Mouse (Mus musculus): ENCODE measurements around the gene Med12l. TPM values are rescaled to one million over a fixed set of nuclear protein-coding genes. Genes with fewer than 3 reads are reported as not detected.

Med12l gene
- total and polyA plus RNA-seq, 2 experiments, result 1.4 TPM

DNA sequence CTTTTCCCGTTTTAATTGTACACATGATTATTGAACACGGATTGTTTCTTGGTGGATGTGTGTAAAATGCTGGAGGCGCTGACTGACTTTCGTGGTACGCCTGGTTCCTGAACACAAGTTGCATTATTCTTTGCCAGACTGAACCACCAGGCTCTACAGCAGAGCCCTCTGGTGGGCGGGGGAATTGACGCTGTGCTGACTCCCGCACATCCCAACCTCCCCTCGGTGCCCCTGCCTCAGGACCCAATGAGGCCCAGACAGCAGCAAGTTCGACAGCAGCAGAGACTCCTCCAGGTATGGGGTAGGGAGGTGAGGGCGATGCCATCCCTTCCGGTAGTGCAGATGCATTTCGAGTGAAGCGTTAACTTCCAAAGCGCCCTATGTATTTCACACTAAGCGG, 292.0 kb downstream of the Med12l start:
- TF ChIP-seq CTCF (IDR thresholded peaks at IDR 0.05; ENCODE audit: low read depth, low read length), result no peak
- no peak for TF ChIP-seq POLR2A (IDR thresholded peaks at IDR 0.05; ENCODE audit: extremely low read depth, insufficient read depth, low read length)
- 90% methylated on average over 16 of the region's 16 CpGs for WGBS

DNA sequence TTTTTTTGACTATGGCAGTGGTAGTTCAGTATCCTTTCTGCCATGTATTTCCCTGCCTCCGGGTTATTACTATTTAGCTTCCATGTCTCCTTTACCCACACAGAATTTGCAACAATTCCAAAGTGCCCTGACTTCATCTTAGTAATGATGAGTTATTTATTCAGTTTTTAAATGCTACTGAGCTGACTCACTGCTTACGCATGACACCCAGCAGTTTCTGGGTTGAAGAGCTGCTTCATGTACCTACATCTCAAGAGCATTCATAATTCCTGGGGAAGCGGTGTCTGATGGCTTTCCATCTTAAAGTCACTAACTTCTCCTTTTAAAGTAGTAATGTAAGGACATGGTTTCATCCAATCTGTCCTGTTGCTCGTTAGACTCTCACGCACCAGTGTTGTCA, 299.3 kb downstream of the Med12l start:
- TF ChIP-seq POLR2A (IDR thresholded peaks at IDR 0.05; ENCODE audit: extremely low read depth, insufficient read depth, low read length) (no peak), CTCF (IDR thresholded peaks at IDR 0.05; ENCODE audit: low read depth, low read length) (no peak)
- no peak for DNase-seq (ENCODE audit: extremely low read depth, low read depth, low spot score)
- no peaks in the 10 kb centered on the region for H3K4me1 ChIP-seq (ENCODE audit: control insufficient read depth, insufficient read depth, low read length)
- H3K4me3 ChIP-seq (ENCODE audit: insufficient read depth, low read depth, low read length), result no peak overlapping the region
- no peaks in the 10 kb centered on the region for H3K27me3 ChIP-seq (ENCODE audit: control insufficient read depth, insufficient read depth, low read length)
- WGBS, result 98% methylated on average over 5 of the region's 5 CpGs
- no peak overlapping the region for H3K9ac ChIP-seq (ENCODE audit: low read depth, low read length)
- H3K36me3 ChIP-seq (ENCODE audit: control insufficient read depth, insufficient read depth, low read length), result no peaks in the 10 kb centered on the region
- no peaks in the 10 kb centered on the region for H3K79me2 ChIP-seq (ENCODE audit: control insufficient read depth, insufficient read depth, low read length)
- no peak overlapping the region for H3K27ac ChIP-seq (replicated peaks; ENCODE audit: insufficient read depth, low read depth, low read length)

More for the DNA sequence above, 292.0 kb downstream of the Med12l start:
- H3K4me3 ChIP-seq (ENCODE audit: insufficient read depth, low read depth, low read length), result no peak overlapping the region
- no peak for DNase-seq (ENCODE audit: extremely low read depth, low read depth, low spot score)
- H3K27me3 ChIP-seq (ENCODE audit: control insufficient read depth, insufficient read depth, low read length), result no peaks in the 10 kb centered on the region
- H3K36me3 ChIP-seq (ENCODE audit: control insufficient read depth, insufficient read depth, low read length), result no peaks in the 10 kb centered on the region
- H3K27ac ChIP-seq (replicated peaks; ENCODE audit: insufficient read depth, low read depth, low read length), result no peak overlapping the region
- H3K4me1 ChIP-seq (ENCODE audit: control insufficient read depth, insufficient read depth, low read length), result no peaks in the 10 kb centered on the region
- H3K9ac ChIP-seq (ENCODE audit: low read depth, low read length), result no peak overlapping the region
- H3K79me2 ChIP-seq (ENCODE audit: control insufficient read depth, insufficient read depth, low read length), result no peaks in the 10 kb centered on the region

DNA sequence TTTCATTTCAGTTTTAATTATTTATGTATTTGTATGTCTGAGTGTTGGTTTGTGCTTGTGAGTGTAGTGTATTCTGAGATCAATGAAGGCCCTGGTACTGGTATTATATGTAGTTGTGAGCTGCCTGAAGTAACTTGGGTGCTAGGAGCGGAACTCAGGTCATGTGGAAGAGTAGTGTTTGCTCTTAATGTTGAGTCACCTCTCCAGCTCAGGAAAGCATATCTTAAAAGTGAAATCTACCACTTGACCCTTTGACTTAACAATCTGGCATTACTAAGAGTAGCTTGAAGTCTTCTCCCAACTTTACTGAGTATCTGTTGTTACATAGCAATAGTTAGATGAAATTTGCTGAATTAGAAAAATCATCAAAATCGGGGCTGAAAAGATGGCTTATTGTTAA, 299.9 kb downstream of the Med12l start:
- Histone ChIP-seq H3K36me3 (ENCODE audit: control insufficient read depth, insufficient read depth, low read length) (no peaks in the 10 kb centered on the region), H3K27ac (replicated peaks; ENCODE audit: insufficient read depth, low read depth, low read length) (no peak overlapping the region), H3K4me3 (ENCODE audit: insufficient read depth, low read depth, low read length) (no peak overlapping the region), H3K9ac (ENCODE audit: low read depth, low read length) (no peak overlapping the region), H3K79me2 (ENCODE audit: control insufficient read depth, insufficient read depth, low read length) (no peaks in the 10 kb centered on the region), H3K27me3 (ENCODE audit: control insufficient read depth, insufficient read depth, low read length) (no peaks in the 10 kb centered on the region), H3K4me1 (ENCODE audit: control insufficient read depth, insufficient read depth, low read length) (no peaks in the 10 kb centered on the region)
- TF ChIP-seq CTCF (IDR thresholded peaks at IDR 0.05; ENCODE audit: low read depth, low read length) (no peak), POLR2A (IDR thresholded peaks at IDR 0.05; ENCODE audit: extremely low read depth, insufficient read depth, low read length) (no peak)
- DNase-seq (ENCODE audit: extremely low read depth, low read depth, low spot score), result no peak
- 97% methylated on average over 2 of the region's 2 CpGs for WGBS

DNA sequence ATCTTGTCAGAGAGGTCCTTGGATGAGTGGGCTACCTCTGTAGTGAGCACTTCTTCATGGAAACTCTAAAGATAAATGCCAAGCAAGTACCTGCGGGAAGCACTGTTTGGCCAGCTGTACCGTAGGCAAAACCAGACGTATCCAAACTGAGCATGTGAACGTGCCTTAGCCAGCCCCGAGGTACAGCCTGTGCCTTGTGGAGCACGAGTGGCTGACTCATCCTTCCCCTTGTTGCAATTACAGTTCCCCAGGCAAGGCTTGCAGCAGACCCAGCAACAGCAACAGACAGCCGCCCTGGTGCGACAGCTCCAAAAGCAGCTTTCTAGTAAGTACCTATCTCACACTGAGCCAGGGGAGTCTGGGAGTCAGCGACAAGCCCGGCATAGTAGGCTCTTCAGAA, 307.0 kb downstream of the Med12l start:
- no peaks in the 10 kb centered on the region for H3K36me3 ChIP-seq (ENCODE audit: control insufficient read depth, insufficient read depth, low read length)
- no peaks in the 10 kb centered on the region; the same call in 1 of the 2 replicates for H3K4me1 ChIP-seq (ENCODE audit: control insufficient read depth, insufficient read depth, low read length)
- TF ChIP-seq POLR2A (IDR thresholded peaks at IDR 0.05; ENCODE audit: extremely low read depth, insufficient read depth, low read length) (no peak), CTCF (IDR thresholded peaks at IDR 0.05; ENCODE audit: low read depth, low read length) (no peak)
- no peaks in the 10 kb centered on the region for H3K79me2 ChIP-seq (ENCODE audit: control insufficient read depth, insufficient read depth, low read length)
- 89% methylated on average over 10 of the region's 10 CpGs for WGBS
- peak; percentile 21 for DNase-seq (ENCODE audit: extremely low read depth, low read depth, low spot score)
- H3K4me3 ChIP-seq (ENCODE audit: insufficient read depth, low read depth, low read length), result no peak overlapping the region
- no peak overlapping the region for H3K9ac ChIP-seq (ENCODE audit: low read depth, low read length)
- H3K27ac ChIP-seq (replicated peaks; ENCODE audit: insufficient read depth, low read depth, low read length), result no peak overlapping the region
- no peaks in the 10 kb centered on the region for H3K27me3 ChIP-seq (ENCODE audit: control insufficient read depth, insufficient read depth, low read length)

DNA sequence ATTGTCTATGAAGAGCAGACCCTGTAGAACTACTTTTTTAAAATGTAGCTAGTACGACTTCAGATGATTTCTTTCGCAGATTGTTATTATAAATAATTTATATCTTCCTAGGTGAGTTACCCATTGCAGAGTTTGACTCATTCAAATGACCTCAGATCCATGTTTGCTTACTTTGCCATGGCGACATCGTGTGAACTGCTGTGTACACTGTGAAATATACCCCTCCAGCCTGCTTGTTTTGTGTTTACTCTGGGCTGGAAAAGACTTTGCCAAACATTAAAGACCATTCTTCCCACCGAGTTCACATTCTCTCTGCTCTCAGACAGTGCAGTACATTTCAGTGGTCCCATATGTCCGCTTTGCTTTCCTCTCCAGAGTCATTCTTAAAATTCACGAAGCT, 310.5 kb downstream of the Med12l start:
- Histone ChIP-seq H3K4me3 (ENCODE audit: insufficient read depth, low read depth, low read length) (no peak overlapping the region), H3K36me3 (ENCODE audit: control insufficient read depth, insufficient read depth, low read length) (no peaks in the 10 kb centered on the region), H3K27me3 (ENCODE audit: control insufficient read depth, insufficient read depth, low read length) (no peaks in the 10 kb centered on the region), H3K27ac (replicated peaks; ENCODE audit: insufficient read depth, low read depth, low read length) (no peak overlapping the region), H3K79me2 (ENCODE audit: control insufficient read depth, insufficient read depth, low read length) (no peaks in the 10 kb centered on the region), H3K4me1 (ENCODE audit: control insufficient read depth, insufficient read depth, low read length) (no peaks in the 10 kb centered on the region; the same call in 1 of the 2 replicates), H3K9ac (ENCODE audit: low read depth, low read length) (no peak overlapping the region)
- 47% methylated on average over 7 of the region's 7 CpGs for WGBS
- peak; percentile 18 for DNase-seq (ENCODE audit: extremely low read depth, low read depth, low spot score)
- no peak for TF ChIP-seq CTCF (IDR thresholded peaks at IDR 0.05; ENCODE audit: low read depth, low read length)
- TF ChIP-seq POLR2A (IDR thresholded peaks at IDR 0.05; ENCODE audit: extremely low read depth, insufficient read depth, low read length), result no peak

DNA sequence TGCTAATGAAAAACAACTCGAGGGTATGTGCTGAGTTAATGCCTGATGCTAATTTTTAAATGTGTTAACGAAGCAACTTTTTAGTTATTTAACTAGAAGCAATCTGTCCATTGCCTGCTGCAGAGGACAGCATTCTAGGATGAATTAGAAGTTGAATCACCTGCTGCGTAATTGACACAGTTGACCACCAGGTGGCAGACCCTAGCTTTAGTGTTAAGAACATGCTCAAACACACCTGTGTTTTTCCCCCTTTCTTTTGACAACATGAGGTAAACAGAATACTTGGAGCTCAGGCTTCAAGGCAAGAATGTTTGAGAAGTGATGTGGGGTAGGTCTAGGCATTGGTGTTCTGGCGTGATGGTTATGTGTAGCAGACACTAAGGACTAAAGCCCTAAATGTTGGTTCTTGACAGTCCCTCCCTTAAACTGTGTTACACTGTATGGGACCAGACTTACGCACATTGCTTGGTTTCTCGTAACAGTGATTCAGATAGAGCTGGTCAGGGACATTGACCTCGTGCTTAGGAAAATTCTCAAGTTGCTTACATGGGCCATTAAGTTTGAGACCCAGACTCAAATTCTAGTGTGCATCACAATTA, 315.8 kb downstream of the Med12l start:
- Histone ChIP-seq H3K79me2 (ENCODE audit: control insufficient read depth, insufficient read depth, low read length) (no peaks in the 10 kb centered on the region), H3K27ac (replicated peaks; ENCODE audit: insufficient read depth, low read depth, low read length) (no peak overlapping the region), H3K4me1 (ENCODE audit: control insufficient read depth, insufficient read depth, low read length) (no peaks in the 10 kb centered on the region; the same call in 1 of the 2 replicates), H3K27me3 (ENCODE audit: control insufficient read depth, insufficient read depth, low read length) (no peaks in the 10 kb centered on the region), H3K9ac (ENCODE audit: low read depth, low read length) (no peak overlapping the region), H3K36me3 (ENCODE audit: control insufficient read depth, insufficient read depth, low read length) (no peaks in the 10 kb centered on the region), H3K4me3 (ENCODE audit: insufficient read depth, low read depth, low read length) (no peak overlapping the region)
- peak; percentile 51 for DNase-seq (ENCODE audit: extremely low read depth, low read depth, low spot score)
- TF ChIP-seq POLR2A (IDR thresholded peaks at IDR 0.05; ENCODE audit: extremely low read depth, insufficient read depth, low read length) (no peak), CTCF (IDR thresholded peaks at IDR 0.05; ENCODE audit: low read depth, low read length) (0 out of 2 replicates have a peak, but pooled peaks have one; percentile 13)
- WGBS, result 41% methylated on average over 7 of the region's 7 CpGs

Data from liver, adult 2 months (tissue).